Mouse (Mus musculus): ENCODE data around the gene Vmn2r73. TPM values are rescaled to one million over a fixed set of nuclear protein-coding genes. Genes with fewer than 3 reads are reported as not detected.
"Not testable (repeated sequence)": the region's sequence is repeated elsewhere in the genome, so short reads cannot be mapped to it uniquely, and the experiment has no call there.

The Vmn2r73 gene
- not detected in 2 replicates for polyA plus RNA-seq (2012; rRNA removed)

GRCm38 (mm10) chr7:85876166-85876565 lies at the start of gene Vmn2r73:
Vmn2r73 (minus strand) TSS chr7:85876266.
- no peak for DNase-seq (ENCODE audit: low spot score)

GRCm38 (mm10) chr7:85840090-85840948 lies 35.7 kb downstream of the Vmn2r73 start:
- no peak for DNase-seq (ENCODE audit: low spot score)

DNA sequence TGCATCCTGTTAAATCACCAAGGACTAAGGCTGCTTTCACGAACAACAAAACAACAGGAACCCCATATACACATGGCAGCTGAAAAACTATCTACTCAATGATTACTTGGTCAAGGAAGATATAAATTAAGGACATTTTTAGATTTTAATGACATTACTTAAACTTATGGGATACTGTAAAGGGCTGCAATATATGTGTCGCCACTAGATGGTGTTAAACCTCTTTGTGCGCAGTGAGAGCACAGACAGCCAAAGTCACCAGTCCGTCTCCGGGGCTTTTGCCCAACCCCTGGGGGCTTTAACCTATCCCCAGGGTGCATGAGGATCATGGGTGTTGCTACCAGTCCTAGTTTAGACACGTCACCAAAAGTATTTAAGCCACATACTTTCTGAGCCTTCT lies 58.0 kb downstream of the Vmn2r73 start:
- DNase-seq (ENCODE audit: low spot score) = not testable (repeated sequence)

Other genes with a start within 250 kb of the Vmn2r73 start
- gene Vmn2r72, start 121.2 kb downstream of the Vmn2r73 start, polyA plus RNA-seq (2012; rRNA removed) = not detected in 2 replicates
- not detected in 2 replicates for gene Vmn2r74, start 85.4 kb upstream of the Vmn2r73 start, polyA plus RNA-seq (2012; rRNA removed)